Mouse (Mus musculus) brain, embryonic 14.5 days (tissue): ENCODE data around the gene Sema4b.
A peak's percentile ranks its signal among the peaks of the same experiment; 100 is the strongest.

Experiments used
- CTCF ChIP-seq: fragments of 200-500 bp; IDR thresholded peaks from 2 replicates; pipeline ENCODE4 v1.5.1; 2012; ENCODE audit warnings: inconsistent platforms, mild to moderate bottlenecking, moderate library complexity, borderline replicate concordance; ENCODE audit not compliant: insufficient read depth, insufficient read length; ENCODE audit errors: extremely low read depth
- POLR2A ChIP-seq: fragments of 200-500 bp; IDR thresholded peaks from 2 replicates; pipeline ENCODE4 v1.6.1; 2012; ENCODE audit warnings: mild to moderate bottlenecking, inconsistent platforms, borderline replicate concordance; ENCODE audit not compliant: poor library complexity, insufficient read depth, insufficient read length, severe bottlenecking; ENCODE audit errors: extremely low read depth

- TF ChIP-seq POLR2A (peak; percentile 44; the same call in 1 of the 2 replicates), CTCF (no peak)
Observed at GRCm38 (mm10) chr7:80268897-80269750, 82.5 kb downstream of the Sema4b start, which contains the start of gene Vps33b.
